Mouse (Mus musculus) MN1 (cell line): ENCODE data around the gene Nat8f2.

Experiments used
- DNase-seq: peaks from one replicate; pipeline ENCODE4 v3.0.0-alpha.2; 2016; ENCODE audit warnings: low spot score

Nat8f2 gene

GRCm38 (mm10) chr6:85822286-85822685 lies 46.7 kb downstream of the Nat8f2 start:
- DNase-seq, result no peak

GRCm38 (mm10) chr6:85820837-85821236 lies 48.1 kb downstream of the Nat8f2 start, which contains the start of the genes Nat8f6 and Nat8f5:
Nat8f6 (minus strand) TSS chr6:85820954.
Nat8f5 (minus strand) TSS chr6:85820972.
- DNase-seq, result no peak

GRCm38 (mm10) chr6:85818338-85818737 lies 50.6 kb downstream of the Nat8f2 start:
- no peak for DNase-seq
